Mouse (Mus musculus) urinary bladder, postnatal 14 days (tissue): ENCODE results near the gene Pigg.

ENCODE experiments used
- DNase-seq: peaks from one replicate; pipeline ENCODE4 v3.0.0; 2021; ENCODE audit warnings: low spot score

Pigg gene

GRCm38 (mm10) chr5:108357862-108358261 is 45.5 kb downstream of the Pigg start:
- DNase-seq = no peak

- DNase-seq = no peak
These were observed 47.1 kb downstream of the Pigg start for GRCm38 (mm10) chr5:108359491-108359890.

- no peak for DNase-seq
These were observed 47.8 kb downstream of the Pigg start for GRCm38 (mm10) chr5:108360211-108360610.

- DNase-seq = no peak
These were observed 49.9 kb downstream of the Pigg start for GRCm38 (mm10) chr5:108362330-108362729.

GRCm38 (mm10) chr5:108366328-108366983 is 54.0 kb downstream of the Pigg start:
- DNase-seq = peak; percentile 4

- peak; percentile 36 for DNase-seq
These were observed 54.8 kb downstream of the Pigg start for GRCm38 (mm10) chr5:108366984-108367841.

- peak; percentile 3 for DNase-seq
These were observed 55.5 kb downstream of the Pigg start, which contains the start of gene Gm42517 for GRCm38 (mm10) chr5:108367871-108368332. Gm42517 (minus strand) TSS chr5:108367922.

- DNase-seq = no peak
These were observed 56.0 kb downstream of the Pigg start for GRCm38 (mm10) chr5:108368446-108368845.

- peak; percentile 22 for DNase-seq
These were observed 56.6 kb downstream of the Pigg start for GRCm38 (mm10) chr5:108368851-108369621.

- no peak for DNase-seq
These were observed 57.6 kb downstream of the Pigg start for GRCm38 (mm10) chr5:108369964-108370363.

- no peak for DNase-seq
These were observed 61.7 kb downstream of the Pigg start for GRCm38 (mm10) chr5:108374079-108374478.

GRCm38 (mm10) chr5:108376059-108376458 is 63.6 kb downstream of the Pigg start:
- DNase-seq = no peak

GRCm38 (mm10) chr5:108378346-108378745 is 65.9 kb downstream of the Pigg start:
- DNase-seq = no peak

- DNase-seq = no peak
These were observed 73.2 kb downstream of the Pigg start for GRCm38 (mm10) chr5:108385632-108386031.

- no peak for DNase-seq
These were observed 74.0 kb downstream of the Pigg start for GRCm38 (mm10) chr5:108386449-108386848.

GRCm38 (mm10) chr5:108388201-108388600 is 75.8 kb downstream of the Pigg start, which contains the start of gene Pde6b:
Pde6b (plus strand) TSS chr5:108388391.
- DNase-seq = no peak

GRCm38 (mm10) chr5:108389744-108390143 is 77.3 kb downstream of the Pigg start:
- DNase-seq = no peak
